Mouse (Mus musculus): ENCODE measurements at regions not wholly inside any gene's neighbourhood (a gene's known extent, or its start where the extent isn't known, plus 50 kb on each side); places are given as distances from the start of the nearest gene placed in this dataset.
A peak's percentile ranks its signal among the peaks of the same experiment; 100 is the strongest.

- no peak for DNase-seq
Measured at GRCm38 (mm10) chr19:30289721-30290120, 57.0 kb downstream of the Mbl2 start.

- peak; percentile 67 for DNase-seq
Measured at GRCm38 (mm10) chr19:30295263-30295704, 62.5 kb downstream of the Mbl2 start.

- DNase-seq = no peak
Measured at GRCm38 (mm10) chr19:30296024-30296423, 63.3 kb downstream of the Mbl2 start.

GRCm38 (mm10) chr19:30299536-30299935, 66.8 kb downstream of the Mbl2 start:
- no peak for DNase-seq

- DNase-seq = no peak
Measured at GRCm38 (mm10) chr19:30302281-30302680, 69.5 kb downstream of the Mbl2 start.

GRCm38 (mm10) chr19:30306379-30306778, 73.6 kb downstream of the Mbl2 start:
- no peak for DNase-seq

- DNase-seq = no peak
Measured at GRCm38 (mm10) chr19:30306919-30307318, 74.2 kb downstream of the Mbl2 start.

GRCm38 (mm10) chr19:30317314-30317713, 84.6 kb downstream of the Mbl2 start:
- no peak for DNase-seq

- no peak for DNase-seq
Measured at GRCm38 (mm10) chr19:30327693-30328092, 95.0 kb downstream of the Mbl2 start.

GRCm38 (mm10) chr19:30328886-30329285, 96.1 kb downstream of the Mbl2 start:
- DNase-seq = no peak

- DNase-seq = no peak
Measured at GRCm38 (mm10) chr19:30330792-30331191, 98.0 kb downstream of the Mbl2 start.

- DNase-seq = no peak
Measured at GRCm38 (mm10) chr19:30331850-30332249, 99.1 kb downstream of the Mbl2 start.

GRCm38 (mm10) chr19:30344401-30344800, 111.7 kb downstream of the Mbl2 start:
- DNase-seq = no peak

GRCm38 (mm10) chr19:30348924-30349323, 116.2 kb downstream of the Mbl2 start:
- no peak for DNase-seq

- DNase-seq = peak; percentile 14
Measured at GRCm38 (mm10) chr19:30354981-30355380, 122.2 kb downstream of the Mbl2 start.

- DNase-seq = no peak
Measured at GRCm38 (mm10) chr19:30358961-30359360, 126.2 kb downstream of the Mbl2 start.

- DNase-seq = peak; percentile 18
Measured at GRCm38 (mm10) chr19:30371901-30372300, 139.2 kb downstream of the Mbl2 start.

GRCm38 (mm10) chr19:30379767-30380166, 147.0 kb downstream of the Mbl2 start:
- peak; percentile 13 for DNase-seq

GRCm38 (mm10) chr19:30380515-30381206, 147.9 kb downstream of the Mbl2 start:
- DNase-seq = no peak

- peak; percentile 32 for DNase-seq
Measured at GRCm38 (mm10) chr19:30393791-30394190, 155.7 kb downstream of the Dkk1 start.

GRCm38 (mm10) chr19:30406943-30407342, 142.5 kb downstream of the Dkk1 start:
- no peak for DNase-seq

- peak; percentile 89 for DNase-seq
Measured at GRCm38 (mm10) chr19:30419556-30420280, 129.7 kb downstream of the Dkk1 start.

GRCm38 (mm10) chr19:30425627-30426026, 123.8 kb downstream of the Dkk1 start:
- no peak for DNase-seq

GRCm38 (mm10) chr19:30427484-30427883, 122.0 kb downstream of the Dkk1 start:
- DNase-seq = peak; percentile 64

Measured in embryo, embryonic 11 days (tissue).